Mouse (Mus musculus) olfactory bulb, adult 2 months (tissue): ENCODE results near the gene Pkd1l3.

Experiments used
- CTCF ChIP-seq: fragments of 200-500 bp; IDR thresholded peaks from 2 replicates; pipeline ENCODE4 v1.5.1; 2012; ENCODE audit warnings: low read depth, mild to moderate bottlenecking, low read length, moderate library complexity; ENCODE audit not compliant: insufficient read depth
- POLR2A ChIP-seq: fragments of 200-500 bp; IDR thresholded peaks from 2 replicates; pipeline ENCODE4 v1.6.1; 2012; ENCODE audit warnings: mild to moderate bottlenecking, low read depth, low read length, moderate library complexity; ENCODE audit not compliant: insufficient read depth

- TF ChIP-seq POLR2A (no peak), CTCF (no peak)
Measured at GRCm38 (mm10) chr8:109692443-109693145, 78.3 kb downstream of the Pkd1l3 start.
